Mouse (Mus musculus): Measurements from ENCODE around the gene Nipsnap2. TPM values are rescaled to one million over a fixed set of nuclear protein-coding genes. Genes with fewer than 3 reads are reported as not detected.
A peak's percentile ranks its signal among the peaks of the same experiment; 100 is the strongest.

Gene Nipsnap2
- polyA plus RNA-seq (2012), result 54.9 and 74.5 TPM in 2 replicates

- TF ChIP-seq GATA1 (IDR thresholded peaks at IDR 0.05; ENCODE audit: low read length), result no peak
Observed at GRCm38 (mm10) chr5:129724834-129725773, at the start of gene Nipsnap2. Nipsnap2 (plus strand) TSS chr5:129725063.

- TF ChIP-seq GATA1 (IDR thresholded peaks at IDR 0.05; ENCODE audit: low read length), result no peak
Observed at GRCm38 (mm10) chr5:129687621-129688020, 37.2 kb upstream of the Nipsnap2 start.

- TF ChIP-seq GATA1 (IDR thresholded peaks at IDR 0.05; ENCODE audit: low read length), result no peak
Observed at GRCm38 (mm10) chr5:129690528-129690927, 34.3 kb upstream of the Nipsnap2 start.

GRCm38 (mm10) chr5:129700506-129700905, 24.4 kb upstream of the Nipsnap2 start:
- TF ChIP-seq GATA1 (IDR thresholded peaks at IDR 0.05; ENCODE audit: low read length), result no peak

- no peak for TF ChIP-seq GATA1 (IDR thresholded peaks at IDR 0.05; ENCODE audit: low read length)
Observed at GRCm38 (mm10) chr5:129701706-129702105, 23.2 kb upstream of the Nipsnap2 start.

- no peak for TF ChIP-seq GATA1 (IDR thresholded peaks at IDR 0.05; ENCODE audit: low read length)
Observed at GRCm38 (mm10) chr5:129703368-129703767, 21.5 kb upstream of the Nipsnap2 start.

- TF ChIP-seq GATA1 (IDR thresholded peaks at IDR 0.05; ENCODE audit: low read length), result no peak
Observed at GRCm38 (mm10) chr5:129708412-129708811, 16.5 kb upstream of the Nipsnap2 start, which contains the start of gene Sept14. Sept14 (minus strand) TSS chr5:129708512.

- TF ChIP-seq GATA1 (IDR thresholded peaks at IDR 0.05; ENCODE audit: low read length), result peak; percentile 23
Observed at GRCm38 (mm10) chr5:129715326-129715861, 9.5 kb upstream of the Nipsnap2 start, which contains the start of gene Mrps17. Mrps17 (plus strand) TSS chr5:129715497.

- TF ChIP-seq GATA1 (IDR thresholded peaks at IDR 0.05; ENCODE audit: low read length), result no peak
Observed at GRCm38 (mm10) chr5:129717016-129717415, 7.8 kb upstream of the Nipsnap2 start.

- TF ChIP-seq GATA1 (IDR thresholded peaks at IDR 0.05; ENCODE audit: low read length), result no peak
Observed at GRCm38 (mm10) chr5:129720176-129720575, 4.7 kb upstream of the Nipsnap2 start.

- TF ChIP-seq GATA1 (IDR thresholded peaks at IDR 0.05; ENCODE audit: low read length), result peak; percentile 50
Observed at GRCm38 (mm10) chr5:129724268-129724667, 595 bp upstream of the Nipsnap2 start.

- no peak for TF ChIP-seq GATA1 (IDR thresholded peaks at IDR 0.05; ENCODE audit: low read length)
Observed at GRCm38 (mm10) chr5:129725774-129726392, 1.0 kb downstream of the Nipsnap2 start.

- no peak for TF ChIP-seq GATA1 (IDR thresholded peaks at IDR 0.05; ENCODE audit: low read length)
Observed at GRCm38 (mm10) chr5:129726784-129727183, 1.9 kb downstream of the Nipsnap2 start.

- TF ChIP-seq GATA1 (IDR thresholded peaks at IDR 0.05; ENCODE audit: low read length), result no peak
Observed at GRCm38 (mm10) chr5:129729286-129729685, 4.4 kb downstream of the Nipsnap2 start.

- no peak for TF ChIP-seq GATA1 (IDR thresholded peaks at IDR 0.05; ENCODE audit: low read length)
Observed at GRCm38 (mm10) chr5:129730344-129730743, 5.5 kb downstream of the Nipsnap2 start.

GRCm38 (mm10) chr5:129731021-129731420, 6.2 kb downstream of the Nipsnap2 start:
- TF ChIP-seq GATA1 (IDR thresholded peaks at IDR 0.05; ENCODE audit: low read length), result no peak
